Mouse (Mus musculus): ENCODE measurements at regions not wholly inside any gene's neighbourhood (a gene's known extent, or its start where the extent isn't known, plus 50 kb on each side); places are given as distances from the start of the nearest gene placed in this dataset.

GRCm38 (mm10) chr13:115513914-115514313 is 412.1 kb upstream of the Itga1 start:
- Histone ChIP-seq H3K9ac (ENCODE audit: low read length) (no peak overlapping the region), H3K9me3 (replicated peaks; ENCODE audit: control insufficient read depth, low read length) (no peaks in the 10 kb centered on the region), H3K36me3 (ENCODE audit: control insufficient read depth, insufficient read depth) (no peaks in the 10 kb centered on the region), H3K27ac (ENCODE audit: low read length) (no peak overlapping the region), H3K4me3 (ENCODE audit: low read length) (no peak overlapping the region), H3K4me1 (ENCODE audit: control insufficient read depth, insufficient read depth, low read length) (no peaks in the 10 kb centered on the region), H3K4me2 (ENCODE audit: low read depth, low read length) (no peak overlapping the region), H3K27me3 (ENCODE audit: control insufficient read depth, insufficient read depth, low read length) (no peaks in the 10 kb centered on the region)
- WGBS: 71% methylated on average over 8 of the region's 8 CpGs
- no peak for ATAC-seq (replicated peaks; ENCODE audit: extremely low read depth, insufficient read depth, low FRiP score)

GRCm38 (mm10) chr13:115512214-115512613 is 410.4 kb upstream of the Itga1 start:
- Histone ChIP-seq H3K9ac (ENCODE audit: low read length) (no peak overlapping the region), H3K4me3 (ENCODE audit: low read length) (no peak overlapping the region), H3K36me3 (ENCODE audit: control insufficient read depth, insufficient read depth) (no peaks in the 10 kb centered on the region), H3K9me3 (replicated peaks; ENCODE audit: control insufficient read depth, low read length) (no peaks in the 10 kb centered on the region), H3K4me2 (ENCODE audit: low read depth, low read length) (no peak overlapping the region), H3K27ac (ENCODE audit: low read length) (no peak overlapping the region), H3K4me1 (ENCODE audit: control insufficient read depth, insufficient read depth, low read length) (no peaks in the 10 kb centered on the region), H3K27me3 (ENCODE audit: control insufficient read depth, insufficient read depth, low read length) (no peaks in the 10 kb centered on the region)
- ATAC-seq (replicated peaks; ENCODE audit: extremely low read depth, insufficient read depth, low FRiP score): no peak

GRCm38 (mm10) chr13:115508646-115509045 is 406.9 kb upstream of the Itga1 start:
- ATAC-seq (replicated peaks; ENCODE audit: extremely low read depth, insufficient read depth, low FRiP score): no peak

GRCm38 (mm10) chr13:115494399-115494798 is 392.6 kb upstream of the Itga1 start:
- H3K9ac ChIP-seq (ENCODE audit: low read length): no peak overlapping the region
- WGBS: 75% methylated on average over 4 of the region's 4 CpGs
- no peaks in the 10 kb centered on the region for H3K4me1 ChIP-seq (ENCODE audit: control insufficient read depth, insufficient read depth, low read length)
- H3K27me3 ChIP-seq (ENCODE audit: control insufficient read depth, insufficient read depth, low read length): no peaks in the 10 kb centered on the region
- H3K4me3 ChIP-seq (ENCODE audit: low read length): no peak overlapping the region
- H3K4me2 ChIP-seq (ENCODE audit: low read depth, low read length): no peak overlapping the region
- no peaks in the 10 kb centered on the region for H3K36me3 ChIP-seq (ENCODE audit: control insufficient read depth, insufficient read depth)
- H3K9me3 ChIP-seq (replicated peaks; ENCODE audit: control insufficient read depth, low read length): no peaks in the 10 kb centered on the region
- ATAC-seq (replicated peaks; ENCODE audit: extremely low read depth, insufficient read depth, low FRiP score): no peak
- no peak overlapping the region for H3K27ac ChIP-seq (ENCODE audit: low read length)

More at GRCm38 (mm10) chr13:115508646-115509045, 406.9 kb upstream of the Itga1 start:
- WGBS: 76% methylated on average over 3 of the region's 3 CpGs
- no peaks in the 10 kb centered on the region for H3K4me1 ChIP-seq (ENCODE audit: control insufficient read depth, insufficient read depth, low read length)
- no peak overlapping the region for H3K4me3 ChIP-seq (ENCODE audit: low read length)
- no peaks in the 10 kb centered on the region for H3K36me3 ChIP-seq (ENCODE audit: control insufficient read depth, insufficient read depth)
- no peak overlapping the region for H3K4me2 ChIP-seq (ENCODE audit: low read depth, low read length)
- no peak overlapping the region for H3K27ac ChIP-seq (ENCODE audit: low read length)
- H3K27me3 ChIP-seq (ENCODE audit: control insufficient read depth, insufficient read depth, low read length): no peaks in the 10 kb centered on the region
- H3K9ac ChIP-seq (ENCODE audit: low read length): no peak overlapping the region
- H3K9me3 ChIP-seq (replicated peaks; ENCODE audit: control insufficient read depth, low read length): 0 out of 2 replicates have a peak, but pooled peaks cover 3% of the 10 kb centered on the region

- Histone ChIP-seq H3K27ac (ENCODE audit: low read length) (no peak overlapping the region), H3K4me2 (ENCODE audit: low read depth, low read length) (no peak overlapping the region), H3K27me3 (ENCODE audit: control insufficient read depth, insufficient read depth, low read length) (no peaks in the 10 kb centered on the region), H3K9ac (ENCODE audit: low read length) (no peak overlapping the region), H3K4me1 (ENCODE audit: control insufficient read depth, insufficient read depth, low read length) (no peaks in the 10 kb centered on the region), H3K36me3 (ENCODE audit: control insufficient read depth, insufficient read depth) (no peaks in the 10 kb centered on the region), H3K4me3 (ENCODE audit: low read length) (no peak overlapping the region), H3K9me3 (replicated peaks; ENCODE audit: control insufficient read depth, low read length) (no peaks in the 10 kb centered on the region)
- WGBS: 41% methylated on average over 2 of the region's 2 CpGs
- no peak for ATAC-seq (replicated peaks; ENCODE audit: extremely low read depth, insufficient read depth, low FRiP score)
These were observed 374.1 kb upstream of the Itga1 start for GRCm38 (mm10) chr13:115475861-115476260.

- H3K9me3 ChIP-seq (replicated peaks; ENCODE audit: control insufficient read depth, low read length): no peaks in the 10 kb centered on the region
- H3K27me3 ChIP-seq (ENCODE audit: control insufficient read depth, insufficient read depth, low read length): no peaks in the 10 kb centered on the region
- H3K9ac ChIP-seq (ENCODE audit: low read length): no peak overlapping the region
- H3K27ac ChIP-seq (ENCODE audit: low read length): no peak overlapping the region
- no peak overlapping the region for H3K4me3 ChIP-seq (ENCODE audit: low read length)
- no peaks in the 10 kb centered on the region for H3K4me1 ChIP-seq (ENCODE audit: control insufficient read depth, insufficient read depth, low read length)
- ATAC-seq (replicated peaks; ENCODE audit: extremely low read depth, insufficient read depth, low FRiP score): no peak
- no peak overlapping the region for H3K4me2 ChIP-seq (ENCODE audit: low read depth, low read length)
- WGBS: 78% methylated on average over 6 of the region's 6 CpGs
- H3K36me3 ChIP-seq (ENCODE audit: control insufficient read depth, insufficient read depth): no peaks in the 10 kb centered on the region
These were observed 363.9 kb upstream of the Itga1 start for GRCm38 (mm10) chr13:115465689-115466088.

GRCm38 (mm10) chr13:115451244-115451643 is 349.5 kb upstream of the Itga1 start:
- Histone ChIP-seq H3K27ac (ENCODE audit: low read length) (no peak overlapping the region), H3K9ac (ENCODE audit: low read length) (no peak overlapping the region), H3K27me3 (ENCODE audit: control insufficient read depth, insufficient read depth, low read length) (no peaks in the 10 kb centered on the region), H3K36me3 (ENCODE audit: control insufficient read depth, insufficient read depth) (no peaks in the 10 kb centered on the region), H3K4me1 (ENCODE audit: control insufficient read depth, insufficient read depth, low read length) (no peaks in the 10 kb centered on the region), H3K4me3 (ENCODE audit: low read length) (no peak overlapping the region), H3K4me2 (ENCODE audit: low read depth, low read length) (no peak overlapping the region), H3K9me3 (replicated peaks; ENCODE audit: control insufficient read depth, low read length) (no peaks in the 10 kb centered on the region)
- WGBS: 8% methylated on average over 1 of the region's 1 CpGs
- ATAC-seq (replicated peaks; ENCODE audit: extremely low read depth, insufficient read depth, low FRiP score): no peak

GRCm38 (mm10) chr13:115427091-115428033 is 325.6 kb upstream of the Itga1 start:
- Histone ChIP-seq H3K4me3 (ENCODE audit: low read length) (no peak overlapping the region), H3K9me3 (replicated peaks; ENCODE audit: control insufficient read depth, low read length) (no peaks in the 10 kb centered on the region), H3K9ac (ENCODE audit: low read length) (no peak overlapping the region), H3K27me3 (ENCODE audit: control insufficient read depth, insufficient read depth, low read length) (no peaks in the 10 kb centered on the region), H3K4me2 (ENCODE audit: low read depth, low read length) (no peak overlapping the region), H3K27ac (ENCODE audit: low read length) (no peak overlapping the region), H3K4me1 (ENCODE audit: control insufficient read depth, insufficient read depth, low read length) (no peaks in the 10 kb centered on the region), H3K36me3 (ENCODE audit: control insufficient read depth, insufficient read depth) (no peaks in the 10 kb centered on the region)
- no peak for ATAC-seq (replicated peaks; ENCODE audit: extremely low read depth, insufficient read depth, low FRiP score)
- WGBS: 69% methylated on average over 12 of the region's 12 CpGs

GRCm38 (mm10) chr13:115425610-115426562 is 324.1 kb upstream of the Itga1 start:
- 65% methylated on average over 8 of the region's 8 CpGs for WGBS
- no peak for ATAC-seq (replicated peaks; ENCODE audit: extremely low read depth, insufficient read depth, low FRiP score)
- Histone ChIP-seq H3K9me3 (replicated peaks; ENCODE audit: control insufficient read depth, low read length) (no peaks in the 10 kb centered on the region), H3K27ac (ENCODE audit: low read length) (no peak overlapping the region), H3K27me3 (ENCODE audit: control insufficient read depth, insufficient read depth, low read length) (no peaks in the 10 kb centered on the region), H3K4me3 (ENCODE audit: low read length) (no peak overlapping the region), H3K4me2 (ENCODE audit: low read depth, low read length) (no peak overlapping the region), H3K4me1 (ENCODE audit: control insufficient read depth, insufficient read depth, low read length) (no peaks in the 10 kb centered on the region), H3K9ac (ENCODE audit: low read length) (no peak overlapping the region), H3K36me3 (ENCODE audit: control insufficient read depth, insufficient read depth) (no peaks in the 10 kb centered on the region)
